Mouse (Mus musculus) liver, postnatal 0 days (tissue): ENCODE results near the gene Dbn1.

Experiments
- CTCF ChIP-seq: sonication (generic); IDR thresholded peaks from 2 replicates; pipeline ENCODE4 v1.5.1; 2016; ENCODE audit warnings: antibody characterized with exemption, low read depth
- EP300 ChIP-seq: IDR thresholded peaks from 2 replicates; pipeline ENCODE4 v1.6.1; 2016; ENCODE audit warnings: antibody characterized with exemption, low read depth, mild to moderate bottlenecking

- TF ChIP-seq CTCF, result no peak
- TF ChIP-seq EP300, result no peak
Measured at GRCm38 (mm10) chr13:55451785-55452549, 35.9 kb downstream of the Dbn1 start.
